Mouse (Mus musculus): ENCODE data around the gene Olfr247. TPM values are rescaled to one million over a fixed set of nuclear protein-coding genes. Genes with fewer than 3 reads are reported as not detected.
"Not testable (repeated sequence)": the region's sequence is repeated elsewhere in the genome, so short reads cannot be mapped to it uniquely, and the experiment has no call there.

The Olfr247 gene
- polyA plus RNA-seq (2014; fragmentation: Nextera tagmentation; extraction: Ambion mirVana): not detected in 2 replicates

DNA sequence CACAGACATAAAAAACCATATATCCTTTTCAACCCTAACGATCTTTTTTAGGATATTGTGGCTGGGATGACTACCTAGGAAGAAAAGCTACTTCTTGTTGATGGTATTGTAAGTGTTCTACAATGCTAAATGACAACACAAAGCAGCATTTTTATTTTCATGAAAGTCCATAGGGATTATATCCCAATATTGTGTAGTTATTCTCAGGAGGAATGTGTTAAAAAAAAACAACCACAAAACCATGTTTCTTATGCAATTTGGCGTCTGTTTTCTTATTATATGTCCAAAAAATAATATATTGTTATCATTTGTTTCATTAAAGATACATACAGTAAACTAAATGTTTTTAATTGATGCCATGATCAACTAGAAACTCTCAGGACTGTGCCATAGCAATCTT is at the start of gene Olfr247:
Gene Olfr247, minus strand, starts transcription at position 101 of the 400 bp plus-strand sequence.
- not testable (repeated sequence) for H3K27ac ChIP-seq (ENCODE audit: low read depth); H3K4me1 ChIP-seq (replicated peaks; ENCODE audit: control insufficient read depth, insufficient read depth, low read length); H3K27me3 ChIP-seq (replicated peaks; ENCODE audit: control insufficient read depth, insufficient read depth, low read length); H3K9me3 ChIP-seq (ENCODE audit: control insufficient read depth, low read length); ATAC-seq (replicated peaks; ENCODE audit: low FRiP score, low TSS enrichment, low read depth); DNase-seq (ENCODE audit: low spot score); H3K9ac ChIP-seq (ENCODE audit: low read length); H3K4me3 ChIP-seq (ENCODE audit: low read depth, low read length); H3K36me3 ChIP-seq (ENCODE audit: control insufficient read depth, insufficient read depth, low read length); H3K4me2 ChIP-seq (ENCODE audit: low read length)
- WGBS: no CpG with 5 or more reads among the region's 2 CpGs

DNA sequence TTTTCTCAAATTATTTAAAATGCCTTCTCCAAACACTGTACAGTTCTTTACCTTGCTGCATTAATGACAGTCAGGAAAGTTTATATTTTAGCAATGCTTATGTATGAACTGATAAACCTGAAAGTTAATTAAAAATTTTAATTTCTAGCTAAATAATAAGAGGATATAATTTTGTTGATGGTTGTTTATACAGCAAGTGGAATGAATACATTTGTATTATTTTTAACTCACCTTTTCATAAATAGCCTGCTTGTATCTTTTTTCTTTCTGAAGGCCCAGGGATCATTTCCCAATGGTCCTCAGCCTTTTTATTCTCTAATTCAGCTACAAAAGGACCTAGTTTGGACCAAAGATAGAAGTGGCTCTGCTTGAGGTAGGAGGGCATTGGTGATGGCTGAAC is 36.4 kb upstream of the Olfr247 start, which contains the start of gene Olfr820:
Gene Olfr820, plus strand, starts transcription at position 301 of the 400 bp plus-strand sequence.
- Histone ChIP-seq H3K36me3 (ENCODE audit: control insufficient read depth, insufficient read depth, low read length) (no peaks in the 10 kb centered on the region), H3K9me3 (ENCODE audit: control insufficient read depth, low read length) (no peaks in the 10 kb centered on the region), H3K27me3 (replicated peaks; ENCODE audit: control insufficient read depth, insufficient read depth, low read length) (no peaks in the 10 kb centered on the region), H3K9ac (ENCODE audit: low read length) (no peak within 1 kb of the TSS), H3K4me1 (replicated peaks; ENCODE audit: control insufficient read depth, insufficient read depth, low read length) (no peaks in the 10 kb centered on the region), H3K27ac (ENCODE audit: low read depth) (no peak within 1 kb of the TSS), H3K4me3 (ENCODE audit: low read depth, low read length) (no peak within 1 kb of the TSS), H3K4me2 (ENCODE audit: low read length) (no peak within 1 kb of the TSS)
- DNase-seq (ENCODE audit: low spot score): no peak
- no peak for ATAC-seq (replicated peaks; ENCODE audit: low FRiP score, low TSS enrichment, low read depth)

DNA sequence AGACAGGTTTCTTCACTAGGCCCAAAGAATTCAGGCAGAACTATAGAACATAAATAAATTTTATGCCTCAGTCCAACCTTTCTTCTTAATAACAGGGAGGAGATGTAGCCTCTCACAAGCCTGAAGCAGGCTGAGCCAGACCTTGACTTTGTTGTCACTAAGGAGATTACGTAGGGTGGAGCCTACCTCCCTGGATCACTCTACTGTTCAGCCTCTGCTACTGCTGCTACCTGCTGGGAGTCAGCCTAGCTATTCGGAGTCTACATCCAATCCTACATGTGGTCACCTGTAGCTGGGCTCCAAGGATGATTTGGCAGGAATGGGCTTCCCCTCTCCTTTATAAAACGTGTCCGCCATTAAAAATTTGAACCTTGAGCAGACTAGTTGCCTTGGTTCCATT is 29.4 kb upstream of the Olfr247 start:
- H3K27ac ChIP-seq (ENCODE audit: low read depth); ATAC-seq (replicated peaks; ENCODE audit: low FRiP score, low TSS enrichment, low read depth); H3K27me3 ChIP-seq (replicated peaks; ENCODE audit: control insufficient read depth, insufficient read depth, low read length); DNase-seq (ENCODE audit: low spot score); H3K9ac ChIP-seq (ENCODE audit: low read length); H3K36me3 ChIP-seq (ENCODE audit: control insufficient read depth, insufficient read depth, low read length); H3K4me1 ChIP-seq (replicated peaks; ENCODE audit: control insufficient read depth, insufficient read depth, low read length); H3K9me3 ChIP-seq (ENCODE audit: control insufficient read depth, low read length); H3K4me2 ChIP-seq (ENCODE audit: low read length); H3K4me3 ChIP-seq (ENCODE audit: low read depth, low read length): not testable (repeated sequence)
- WGBS: 89% methylated on average over 4 of the region's 4 CpGs

DNA sequence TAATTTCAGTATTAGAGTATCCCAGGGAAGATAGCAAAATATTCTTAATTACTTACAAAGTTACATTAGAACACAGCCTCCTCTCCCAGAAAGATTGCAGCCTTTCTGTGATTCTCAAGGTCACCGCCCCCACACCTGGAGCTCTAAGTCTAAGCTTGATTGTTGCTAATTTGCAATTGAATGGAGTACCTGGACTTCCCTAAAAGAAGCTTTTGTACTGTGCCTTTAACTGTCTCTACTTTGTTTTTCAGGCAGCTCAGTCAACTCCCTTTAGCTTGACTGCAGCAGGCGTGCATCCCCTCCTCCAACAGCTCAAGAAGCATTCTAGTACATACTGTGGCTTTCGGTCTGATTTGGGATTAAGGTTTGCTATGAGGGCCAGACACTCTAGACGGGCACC is 28.2 kb upstream of the Olfr247 start:
- not testable (repeated sequence) for H3K4me2 ChIP-seq (ENCODE audit: low read length); H3K4me1 ChIP-seq (replicated peaks; ENCODE audit: control insufficient read depth, insufficient read depth, low read length); H3K4me3 ChIP-seq (ENCODE audit: low read depth, low read length); ATAC-seq (replicated peaks; ENCODE audit: low FRiP score, low TSS enrichment, low read depth); H3K36me3 ChIP-seq (ENCODE audit: control insufficient read depth, insufficient read depth, low read length); DNase-seq (ENCODE audit: low spot score); H3K27ac ChIP-seq (ENCODE audit: low read depth); H3K27me3 ChIP-seq (replicated peaks; ENCODE audit: control insufficient read depth, insufficient read depth, low read length); H3K9me3 ChIP-seq (ENCODE audit: control insufficient read depth, low read length); H3K9ac ChIP-seq (ENCODE audit: low read length)
- WGBS: 87% methylated on average over 4 of the region's 4 CpGs

DNA sequence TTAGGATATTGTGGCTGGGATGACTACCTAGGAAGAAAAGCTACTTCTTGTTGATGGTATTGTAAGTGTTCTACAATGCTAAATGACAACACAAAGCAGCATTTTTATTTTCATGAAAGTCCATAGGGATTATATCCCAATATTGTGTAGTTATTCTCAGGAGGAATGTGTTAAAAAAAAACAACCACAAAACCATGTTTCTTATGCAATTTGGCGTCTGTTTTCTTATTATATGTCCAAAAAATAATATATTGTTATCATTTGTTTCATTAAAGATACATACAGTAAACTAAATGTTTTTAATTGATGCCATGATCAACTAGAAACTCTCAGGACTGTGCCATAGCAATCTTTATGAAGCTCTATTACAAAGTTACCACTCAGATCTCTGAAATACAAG is 9.0 kb upstream of the Olfr247 start, which contains the start of gene Gm10310:
Gene Gm10310, minus strand, starts transcription at position 101 of the 400 bp plus-strand sequence.
- not testable (repeated sequence) for H3K9ac ChIP-seq (ENCODE audit: low read length); H3K9me3 ChIP-seq (ENCODE audit: control insufficient read depth, low read length); H3K4me2 ChIP-seq (ENCODE audit: low read length); H3K27me3 ChIP-seq (replicated peaks; ENCODE audit: control insufficient read depth, insufficient read depth, low read length); H3K4me1 ChIP-seq (replicated peaks; ENCODE audit: control insufficient read depth, insufficient read depth, low read length); ATAC-seq (replicated peaks; ENCODE audit: low FRiP score, low TSS enrichment, low read depth); H3K4me3 ChIP-seq (ENCODE audit: low read depth, low read length); H3K36me3 ChIP-seq (ENCODE audit: control insufficient read depth, insufficient read depth, low read length); DNase-seq (ENCODE audit: low spot score); H3K27ac ChIP-seq (ENCODE audit: low read depth)
- no CpG with 5 or more reads among the region's 1 CpGs for WGBS

- not testable (repeated sequence) for H3K27me3 ChIP-seq (replicated peaks; ENCODE audit: control insufficient read depth, insufficient read depth, low read length); DNase-seq (ENCODE audit: low spot score); H3K4me3 ChIP-seq (ENCODE audit: low read depth, low read length); H3K4me2 ChIP-seq (ENCODE audit: low read length); H3K9me3 ChIP-seq (ENCODE audit: control insufficient read depth, low read length); H3K4me1 ChIP-seq (replicated peaks; ENCODE audit: control insufficient read depth, insufficient read depth, low read length); H3K9ac ChIP-seq (ENCODE audit: low read length); ATAC-seq (replicated peaks; ENCODE audit: low FRiP score, low TSS enrichment, low read depth); H3K27ac ChIP-seq (ENCODE audit: low read depth); H3K36me3 ChIP-seq (ENCODE audit: control insufficient read depth, insufficient read depth, low read length)
- WGBS: no CpG with 5 or more reads among the region's 3 CpGs
Measured at GRCm38 (mm10) chr10:129981867-129982266, 5.9 kb upstream of the Olfr247 start.

- H3K36me3 ChIP-seq (ENCODE audit: control insufficient read depth, insufficient read depth, low read length); DNase-seq (ENCODE audit: low spot score); H3K4me3 ChIP-seq (ENCODE audit: low read depth, low read length); H3K4me2 ChIP-seq (ENCODE audit: low read length); H3K9ac ChIP-seq (ENCODE audit: low read length); H3K4me1 ChIP-seq (replicated peaks; ENCODE audit: control insufficient read depth, insufficient read depth, low read length); H3K9me3 ChIP-seq (ENCODE audit: control insufficient read depth, low read length); H3K27ac ChIP-seq (ENCODE audit: low read depth); H3K27me3 ChIP-seq (replicated peaks; ENCODE audit: control insufficient read depth, insufficient read depth, low read length); ATAC-seq (replicated peaks; ENCODE audit: low FRiP score, low TSS enrichment, low read depth): not testable (repeated sequence)
- WGBS: no CpG with 5 or more reads among the region's 3 CpGs
Measured at GRCm38 (mm10) chr10:129972994-129973393, 2.9 kb downstream of the Olfr247 start.

DNA sequence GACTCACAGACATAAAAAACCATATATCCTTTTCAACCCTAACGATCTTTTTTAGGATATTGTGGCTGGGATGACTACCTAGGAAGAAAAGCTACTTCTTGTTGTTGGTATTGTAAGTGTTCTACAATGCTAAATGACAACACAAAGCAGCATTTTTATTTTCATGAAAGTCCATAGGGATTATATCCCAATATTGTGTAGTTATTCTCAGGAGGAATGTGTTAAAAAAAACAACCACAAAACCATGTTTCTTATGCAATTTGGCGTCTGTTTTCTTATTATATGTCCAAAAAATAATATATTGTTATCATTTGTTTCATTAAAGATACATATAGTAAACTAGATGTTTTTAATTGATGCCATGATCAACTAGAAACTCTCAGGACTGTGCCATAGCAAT is 8.8 kb downstream of the Olfr247 start, which contains the start of gene Olfr819:
Gene Olfr819, minus strand, starts transcription at position 101 of the 400 bp plus-strand sequence.
- DNase-seq (ENCODE audit: low spot score); H3K9me3 ChIP-seq (ENCODE audit: control insufficient read depth, low read length); ATAC-seq (replicated peaks; ENCODE audit: low FRiP score, low TSS enrichment, low read depth); H3K36me3 ChIP-seq (ENCODE audit: control insufficient read depth, insufficient read depth, low read length); H3K27ac ChIP-seq (ENCODE audit: low read depth); H3K9ac ChIP-seq (ENCODE audit: low read length); H3K27me3 ChIP-seq (replicated peaks; ENCODE audit: control insufficient read depth, insufficient read depth, low read length); H3K4me1 ChIP-seq (replicated peaks; ENCODE audit: control insufficient read depth, insufficient read depth, low read length); H3K4me2 ChIP-seq (ENCODE audit: low read length); H3K4me3 ChIP-seq (ENCODE audit: low read depth, low read length): not testable (repeated sequence)
- 77% methylated on average over 2 of the region's 2 CpGs for WGBS

DNA sequence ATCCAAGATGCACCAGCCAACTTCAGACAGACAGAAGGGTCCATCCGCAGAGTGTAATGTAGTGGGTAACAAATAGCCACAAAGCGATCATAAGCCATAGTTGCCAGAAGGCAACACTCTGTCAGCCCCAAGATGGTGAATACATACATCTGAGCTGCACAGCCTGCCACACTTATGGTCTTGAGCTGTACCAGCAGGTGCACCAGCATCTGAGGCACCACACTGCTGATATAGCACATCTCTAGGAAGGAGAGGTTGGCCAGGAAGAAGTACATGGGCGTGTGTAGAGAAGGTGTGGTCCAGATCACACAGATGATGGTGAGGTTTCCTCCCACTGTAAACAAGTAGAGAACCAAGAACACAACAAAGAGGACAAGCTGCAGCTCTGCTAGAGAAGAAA is 9.7 kb downstream of the Olfr247 start:
- H3K27ac ChIP-seq (ENCODE audit: low read depth); H3K9ac ChIP-seq (ENCODE audit: low read length); H3K4me2 ChIP-seq (ENCODE audit: low read length); H3K36me3 ChIP-seq (ENCODE audit: control insufficient read depth, insufficient read depth, low read length); H3K27me3 ChIP-seq (replicated peaks; ENCODE audit: control insufficient read depth, insufficient read depth, low read length); H3K4me1 ChIP-seq (replicated peaks; ENCODE audit: control insufficient read depth, insufficient read depth, low read length); H3K4me3 ChIP-seq (ENCODE audit: low read depth, low read length); H3K9me3 ChIP-seq (ENCODE audit: control insufficient read depth, low read length); ATAC-seq (replicated peaks; ENCODE audit: low FRiP score, low TSS enrichment, low read depth); DNase-seq (ENCODE audit: low spot score): not testable (repeated sequence)
- WGBS: 94% methylated on average over 2 of the region's 3 CpGs

All from intestine, embryonic 14.5 days (tissue).